Mouse (Mus musculus) layer of hippocampus, adult 8-10 months (tissue): ENCODE measurements around the gene Zbtb39. TPM values are rescaled to one million over a fixed set of nuclear protein-coding genes. Genes with fewer than 3 reads are reported as not detected.

Source experiments
- DNase-seq, 2 experiments: peaks; one replicate each; pipeline ENCODE4 v3.0.0; 2022; ENCODE audit warnings: low spot score in 2 of 2
- total RNA-seq, 4 experiments: library from RNA; stranded (reverse); gene quantifications; 2 replicates each; pipeline ENCODE4 v1.2.4; 2022

Zbtb39 gene
- 10 to 100 TPM; 11.0 to 12.3 (median 11.3) TPM for total RNA-seq

- DNase-seq = peak in 1 of 2 experiments; percentile 58
Measured at GRCm38 (mm10) chr10:127739083-127739660, at the start of gene Zbtb39. Zbtb39 (plus strand) TSS chr10:127739538.

- no peak for DNase-seq
Measured at GRCm38 (mm10) chr10:127691053-127691452, 48.3 kb upstream of the Zbtb39 start.

GRCm38 (mm10) chr10:127694636-127695035 lies 44.7 kb upstream of the Zbtb39 start:
- no peak for DNase-seq

GRCm38 (mm10) chr10:127695775-127696174 lies 43.6 kb upstream of the Zbtb39 start:
- no peak for DNase-seq

- DNase-seq = no peak
Measured at GRCm38 (mm10) chr10:127698966-127699365, 40.4 kb upstream of the Zbtb39 start.

- DNase-seq = no peak
Measured at GRCm38 (mm10) chr10:127703299-127703698, 36.0 kb upstream of the Zbtb39 start.

GRCm38 (mm10) chr10:127704293-127704692 lies 35.0 kb upstream of the Zbtb39 start:
- DNase-seq = no peak

GRCm38 (mm10) chr10:127704766-127705220 lies 34.5 kb upstream of the Zbtb39 start, which contains the start of gene Myo1a:
Myo1a (plus strand) TSS chr10:127705170.
- no peak for DNase-seq

- no peak for DNase-seq
Measured at GRCm38 (mm10) chr10:127705783-127706182, 33.6 kb upstream of the Zbtb39 start.

- DNase-seq = no peak
Measured at GRCm38 (mm10) chr10:127707721-127708120, 31.6 kb upstream of the Zbtb39 start.

GRCm38 (mm10) chr10:127708850-127709370 lies 30.4 kb upstream of the Zbtb39 start:
- DNase-seq = no peak

- no peak for DNase-seq
Measured at GRCm38 (mm10) chr10:127710331-127710730, 29.0 kb upstream of the Zbtb39 start.

- DNase-seq = no peak
Measured at GRCm38 (mm10) chr10:127712736-127713135, 26.6 kb upstream of the Zbtb39 start.

GRCm38 (mm10) chr10:127721671-127722418 lies 17.5 kb upstream of the Zbtb39 start:
- DNase-seq = peak in 1 of 2 experiments; percentile 23

- no peak for DNase-seq
Measured at GRCm38 (mm10) chr10:127724178-127724577, 15.2 kb upstream of the Zbtb39 start, which contains the start of gene Tac2. Tac2 (plus strand) TSS chr10:127724478.

- no peak for DNase-seq
Measured at GRCm38 (mm10) chr10:127725136-127725535, 14.2 kb upstream of the Zbtb39 start.

GRCm38 (mm10) chr10:127728437-127728836 lies 10.9 kb upstream of the Zbtb39 start:
- DNase-seq = no peak

- no peak for DNase-seq
Measured at GRCm38 (mm10) chr10:127730285-127730932, 8.9 kb upstream of the Zbtb39 start.

GRCm38 (mm10) chr10:127730933-127731310 lies 8.4 kb upstream of the Zbtb39 start:
- DNase-seq = no peak

GRCm38 (mm10) chr10:127731397-127731796 lies 7.9 kb upstream of the Zbtb39 start:
- DNase-seq = no peak

GRCm38 (mm10) chr10:127734434-127734833 lies 4.9 kb upstream of the Zbtb39 start:
- no peak for DNase-seq

GRCm38 (mm10) chr10:127736266-127736665 lies 3.1 kb upstream of the Zbtb39 start:
- DNase-seq = no peak
